Mouse (Mus musculus) liver, postnatal 0 days (tissue): ENCODE measurements around the gene Pld1. TPM values are rescaled to one million over a fixed set of nuclear protein-coding genes. Genes with fewer than 3 reads are reported as not detected.

Source experiments
- ATAC-seq: fragments of 200-750 bp; cut with Nextera tagmentation; 2 replicates; pipeline ENCODE4 v1.8.0; 2017; ENCODE audit warnings: mild to moderate bottlenecking, moderate library complexity
- DNase-seq: peaks from one replicate; pipeline ENCODE4 v3.0.0-alpha.2; 2016
- H3K27ac ChIP-seq: fragments of 300-500 bp; sonication (generic); 2 replicates; pipeline ENCODE4 v1.5.1; 2014; ENCODE audit warnings: antibody characterized with exemption, moderate library complexity, mild to moderate bottlenecking, low read depth
- H3K27me3 ChIP-seq: fragments of 300-500 bp; sonication (generic); 2 replicates; pipeline ENCODE4 v1.6.1; 2014; ENCODE audit warnings: low read length, control low read depth, mixed read lengths; ENCODE audit not compliant: insufficient read depth
- H3K36me3 ChIP-seq: fragments of 300-500 bp; sonication (generic); replicated peaks from 2 replicates; pipeline ENCODE4 v1.6.1; 2014; ENCODE audit warnings: mild to moderate bottlenecking, control low read depth, low read length, moderate library complexity, mixed read lengths; ENCODE audit not compliant: insufficient read depth
- H3K4me1 ChIP-seq: fragments of 300-500 bp; sonication (generic); 2 replicates; pipeline ENCODE4 v1.6.1; 2014; ENCODE audit warnings: antibody characterized with exemption, mild to moderate bottlenecking, control low read depth; ENCODE audit not compliant: insufficient read depth
- H3K4me2 ChIP-seq: fragments of 300-500 bp; sonication (generic); 2 replicates; pipeline ENCODE4 v1.6.1; 2014; ENCODE audit warnings: low read depth, mild to moderate bottlenecking, low read length, moderate library complexity, mixed read lengths
- H3K4me3 ChIP-seq: fragments of 300-500 bp; sonication (generic); 2 replicates; pipeline ENCODE4 v1.5.1; 2014; ENCODE audit warnings: low read depth, low read length
- H3K9ac ChIP-seq: fragments of 300-500 bp; sonication (generic); replicated peaks from 2 replicates; pipeline ENCODE4 v1.6.1; 2014; ENCODE audit warnings: mild to moderate bottlenecking, moderate library complexity
- H3K9me3 ChIP-seq: fragments of 300-500 bp; sonication (generic); 2 replicates; pipeline ENCODE4 v1.6.1; 2016; ENCODE audit warnings: mild to moderate bottlenecking, control low read depth, low read length, mixed read lengths
- CTCF ChIP-seq: sonication (generic); IDR thresholded peaks from 2 replicates; pipeline ENCODE4 v1.5.1; 2016; ENCODE audit warnings: antibody characterized with exemption, low read depth
- EP300 ChIP-seq: IDR thresholded peaks from 2 replicates; pipeline ENCODE4 v1.6.1; 2016; ENCODE audit warnings: antibody characterized with exemption, low read depth, mild to moderate bottlenecking
- WGBS: fragments of 180-500 bp; shearing (Covaris S2); extraction: QIAGEN DNeasy Blood & Tissue Kit; methylation state at CpG from one replicate; pipeline ENCODE4 v1.1.7; 2014; ENCODE audit not compliant: insufficient replicate concordance; 5-methylcytosine and 5-hydroxymethylcytosine counted together
- polyA plus RNA-seq: library from polyadenylated mRNA; unstranded; fragments of >200 nt; fragmentation: Nextera tagmentation; extraction: Ambion mirVana; gene quantifications from 2 replicates; pipeline ENCODE4 v1.2.1, GENCODE M21; 2015

Pld1 gene
- polyA plus RNA-seq, 1 experiment from 2014 or later: 5.1 TPM

DNA sequence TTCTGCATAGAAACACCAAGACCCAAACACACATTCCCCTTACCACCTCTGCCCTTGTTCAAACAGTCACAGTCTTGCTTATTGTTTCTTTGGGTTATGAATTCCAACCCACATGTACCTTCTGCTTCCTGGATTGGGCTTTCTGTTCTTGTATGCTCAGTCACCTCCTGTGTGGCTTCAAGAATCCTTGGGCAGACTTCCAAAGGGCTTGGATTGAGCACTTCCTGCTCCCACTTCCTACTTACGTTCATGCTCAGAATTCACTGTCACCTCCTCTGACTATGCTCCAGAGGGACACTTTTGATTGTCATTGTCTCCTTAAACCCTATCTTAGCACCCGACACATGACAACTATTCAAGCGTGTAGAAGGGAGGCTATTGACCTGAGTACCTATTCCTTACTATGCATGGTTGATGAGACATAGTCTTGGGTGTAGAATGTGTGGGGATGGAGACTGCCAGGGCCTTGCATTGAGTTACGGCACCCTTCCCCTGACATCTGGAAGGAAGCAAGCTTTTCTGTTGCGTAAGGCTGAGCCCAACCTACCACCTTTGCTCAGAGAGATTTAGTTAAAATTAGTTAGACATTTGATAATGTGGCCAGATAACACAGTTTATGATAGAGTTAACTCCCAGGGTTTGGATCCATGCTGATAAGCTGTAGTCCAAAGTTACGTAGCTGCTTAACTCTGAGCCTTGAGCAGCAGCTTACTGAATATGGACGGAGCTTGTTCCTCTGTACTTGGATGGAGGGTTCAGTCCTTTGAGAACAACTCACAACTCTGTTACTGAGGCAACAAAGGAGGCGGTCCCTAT lies 55.9 kb downstream of the Pld1 start:
- H3K9me3 ChIP-seq: no peaks in the 10 kb centered on the region
- no peaks in the 10 kb centered on the region for H3K27me3 ChIP-seq
- H3K9ac ChIP-seq: no peak overlapping the region
- no peak overlapping the region for H3K4me3 ChIP-seq
- no peak overlapping the region for H3K27ac ChIP-seq
- H3K4me2 ChIP-seq: no peak overlapping the region
- TF ChIP-seq EP300 (no peak), CTCF (no peak)
- ATAC-seq: no peak
- no peaks in the 10 kb centered on the region for H3K4me1 ChIP-seq
- DNase-seq: no peak
- 82% methylated on average over 8 of the region's 8 CpGs for WGBS
- no peaks in the 10 kb centered on the region for H3K36me3 ChIP-seq

DNA sequence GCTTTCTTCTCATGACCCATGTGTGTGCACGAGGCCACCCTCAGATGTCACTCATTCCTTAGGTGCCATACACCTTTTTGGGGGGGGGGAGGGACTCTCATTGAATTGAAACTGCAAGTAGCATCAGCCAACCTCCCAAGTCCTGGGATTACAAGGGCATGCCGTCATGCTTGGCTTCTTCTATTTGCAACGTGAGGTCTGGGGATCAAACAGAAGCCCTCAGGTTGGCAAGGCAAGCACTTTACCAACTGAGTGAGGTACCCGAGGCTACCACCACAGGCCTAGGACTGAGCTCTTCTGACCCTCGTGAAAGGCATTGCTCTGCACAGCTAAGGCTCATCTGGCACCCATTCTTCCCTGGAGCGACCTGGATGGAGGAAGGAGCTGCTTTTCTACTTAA lies 65.8 kb downstream of the Pld1 start:
- Histone ChIP-seq H3K9me3 (no peaks in the 10 kb centered on the region), H3K27ac (no peak overlapping the region), H3K4me1 (no peaks in the 10 kb centered on the region), H3K27me3 (no peaks in the 10 kb centered on the region), H3K36me3 (no peaks in the 10 kb centered on the region), H3K4me3 (no peak overlapping the region), H3K4me2 (no peak overlapping the region), H3K9ac (no peak overlapping the region)
- 73% methylated on average over 6 of the region's 6 CpGs for WGBS
- DNase-seq (no peak), ATAC-seq (no peak)
- no peak for TF ChIP-seq CTCF
- no peak for TF ChIP-seq EP300

DNA sequence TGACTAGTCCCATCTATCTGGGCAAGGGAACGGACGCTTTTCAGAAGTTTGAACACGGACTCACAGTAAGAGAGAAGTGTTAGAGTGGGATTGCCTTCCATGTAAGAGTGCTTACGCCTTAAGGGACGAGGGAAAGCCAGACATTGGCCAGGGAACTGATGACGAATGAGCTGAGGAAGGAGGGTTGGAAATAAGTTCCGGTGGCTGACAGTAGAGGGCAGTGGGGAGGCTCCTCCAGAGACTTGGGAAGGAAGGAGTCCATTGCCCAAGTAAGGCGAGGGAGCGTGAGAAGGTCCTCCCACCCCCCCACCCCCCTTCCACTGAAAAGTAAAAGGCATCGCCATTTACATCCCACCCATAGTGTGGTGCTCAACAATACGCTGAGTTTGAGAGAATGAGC lies 69.2 kb downstream of the Pld1 start:
- H3K4me2 ChIP-seq: no peak overlapping the region
- TF ChIP-seq EP300: no peak
- peak; percentile 23; the same call in 1 of the 2 replicates for TF ChIP-seq CTCF
- 85% methylated on average over 11 of the region's 11 CpGs for WGBS
- ATAC-seq (no peak), DNase-seq (no peak)
- no peaks in the 10 kb centered on the region for H3K27me3 ChIP-seq
- 0 out of 2 replicates have a peak, but pooled peaks cover 5% of the 10 kb centered on the region for H3K4me1 ChIP-seq
- no peak overlapping the region for H3K27ac ChIP-seq
- no peaks in the 10 kb centered on the region for H3K36me3 ChIP-seq
- no peak overlapping the region for H3K9ac ChIP-seq
- no peak overlapping the region for H3K4me3 ChIP-seq
- H3K9me3 ChIP-seq: no peaks in the 10 kb centered on the region

DNA sequence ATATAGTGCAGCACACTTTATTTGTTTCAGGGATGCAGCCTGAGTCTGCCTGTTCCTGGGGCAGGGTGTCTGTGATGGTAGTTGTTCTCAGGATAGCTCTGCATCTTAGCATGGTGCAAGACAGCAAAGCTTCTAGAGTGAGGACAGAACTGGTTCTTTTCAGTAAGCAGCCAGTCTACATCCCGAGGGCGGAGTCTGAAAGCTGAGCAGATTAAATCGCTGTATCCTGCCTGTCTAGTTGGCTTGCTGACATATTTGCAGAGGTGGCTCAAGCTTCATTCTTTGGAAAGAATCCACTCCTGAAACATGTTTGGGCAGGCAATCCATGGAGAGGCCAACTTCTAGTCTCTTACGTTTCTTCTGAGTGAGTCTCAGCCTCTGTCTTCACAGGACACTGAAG lies 69.9 kb downstream of the Pld1 start:
- 0 out of 2 replicates have a peak, but pooled peaks cover 5% of the 10 kb centered on the region for H3K4me1 ChIP-seq
- H3K4me3 ChIP-seq: no peak overlapping the region
- H3K27ac ChIP-seq: no peak overlapping the region
- 71% methylated on average over 4 of the region's 4 CpGs for WGBS
- DNase-seq (no peak), ATAC-seq (no peak)
- no peak overlapping the region for H3K9ac ChIP-seq
- no peaks in the 10 kb centered on the region for H3K27me3 ChIP-seq
- TF ChIP-seq EP300 (no peak), CTCF (no peak)
- no peaks in the 10 kb centered on the region for H3K36me3 ChIP-seq
- no peaks in the 10 kb centered on the region for H3K9me3 ChIP-seq
- no peak overlapping the region for H3K4me2 ChIP-seq

- H3K27ac ChIP-seq: peak overlapping the region; percentile 48; the same call in 1 of the 2 replicates
- H3K36me3 ChIP-seq: no peaks in the 10 kb centered on the region
- DNase-seq: peak; percentile 33
- ATAC-seq: peak; percentile 70
- H3K4me2 ChIP-seq: no peak overlapping the region
- 49% methylated on average over 7 of the region's 7 CpGs for WGBS
- H3K27me3 ChIP-seq: no peaks in the 10 kb centered on the region
- no peak for TF ChIP-seq EP300
- TF ChIP-seq CTCF: no peak
- H3K9ac ChIP-seq: no peak overlapping the region
- no peaks in the 10 kb centered on the region for H3K9me3 ChIP-seq
- 0 out of 2 replicates have a peak, but pooled peaks cover 5% of the 10 kb centered on the region for H3K4me1 ChIP-seq
- H3K4me3 ChIP-seq: no peak overlapping the region
Measured at GRCm38 (mm10) chr3:28012177-28012576, 73.7 kb downstream of the Pld1 start.

DNA sequence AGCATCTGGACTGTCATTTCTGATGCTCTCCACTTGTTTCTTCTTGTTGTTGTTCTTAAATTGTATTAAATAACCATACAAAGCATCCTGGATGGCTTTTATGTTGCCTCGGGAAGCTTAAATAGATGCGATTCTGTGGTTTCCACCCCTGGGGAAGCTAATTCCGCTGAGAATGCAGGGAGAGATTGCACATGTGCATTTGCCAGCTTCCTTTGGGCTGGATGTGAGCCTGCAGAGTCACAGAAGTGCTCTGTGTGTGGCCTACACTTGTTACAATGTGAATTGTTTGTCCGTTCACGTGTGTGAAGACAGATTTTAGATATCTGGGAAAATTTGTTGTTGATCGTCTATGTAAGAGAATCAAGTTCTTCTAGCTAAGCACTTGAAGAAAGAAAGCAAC lies 74.9 kb downstream of the Pld1 start:
- DNase-seq (no peak), ATAC-seq (no peak)
- no peak for TF ChIP-seq EP300
- no peak for TF ChIP-seq CTCF
- Histone ChIP-seq H3K36me3 (no peaks in the 10 kb centered on the region), H3K27me3 (no peaks in the 10 kb centered on the region), H3K9me3 (no peaks in the 10 kb centered on the region), H3K4me1 (0 out of 2 replicates have a peak, but pooled peaks cover 5% of the 10 kb centered on the region), H3K9ac (no peak overlapping the region), H3K4me2 (no peak overlapping the region), H3K4me3 (no peak overlapping the region), H3K27ac (no peak overlapping the region)
- WGBS: 78% methylated on average over 6 of the region's 6 CpGs
